Mouse (Mus musculus) MN1 (cell line): Measurements from ENCODE around the gene Ccdc106.
A peak's percentile ranks its signal among the peaks of the same experiment; 100 is the strongest.
"Not testable (repeated sequence)": the region's sequence is repeated elsewhere in the genome, so short reads cannot be mapped to it uniquely, and the experiment has no call there.

Experiments used
- DNase-seq: peaks from one replicate; pipeline ENCODE4 v3.0.0-alpha.2; 2016; ENCODE audit warnings: low spot score

Ccdc106 gene

GRCm38 (mm10) chr7:5020000-5020681 lies at the start of gene Ccdc106, which contains the start of gene Zfp865:
Gene Ccdc106 (plus strand): TSS chr7:5020553.
Gene Zfp865 (plus strand): TSS chr7:5020376.
- DNase-seq = peak; percentile 97

DNA sequence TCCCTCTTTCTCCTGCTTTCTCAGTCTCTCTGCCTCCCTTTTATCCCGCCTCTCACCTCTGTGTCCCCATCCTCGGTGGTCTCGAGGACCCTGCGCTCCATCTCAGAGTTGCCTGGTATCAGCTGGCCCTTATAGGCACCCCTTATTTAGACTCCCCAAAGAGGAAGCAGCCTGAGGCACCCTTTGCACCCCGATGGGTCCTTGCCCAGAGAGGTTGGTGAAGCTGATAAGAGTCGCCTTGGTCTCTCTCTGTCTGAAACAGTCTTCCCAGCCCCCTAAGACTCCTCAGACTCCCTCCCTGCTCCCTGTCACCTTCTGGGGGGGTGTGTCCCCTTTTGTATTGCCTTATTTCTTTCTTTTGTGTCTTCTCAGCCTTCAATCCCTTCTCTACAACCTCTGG lies 49.3 kb upstream of the Ccdc106 start, which contains the start of gene Sbk3:
Gene Sbk3 (minus strand): TSS at position 101 of the 400 bp plus-strand sequence.
- DNase-seq = no peak

DNA sequence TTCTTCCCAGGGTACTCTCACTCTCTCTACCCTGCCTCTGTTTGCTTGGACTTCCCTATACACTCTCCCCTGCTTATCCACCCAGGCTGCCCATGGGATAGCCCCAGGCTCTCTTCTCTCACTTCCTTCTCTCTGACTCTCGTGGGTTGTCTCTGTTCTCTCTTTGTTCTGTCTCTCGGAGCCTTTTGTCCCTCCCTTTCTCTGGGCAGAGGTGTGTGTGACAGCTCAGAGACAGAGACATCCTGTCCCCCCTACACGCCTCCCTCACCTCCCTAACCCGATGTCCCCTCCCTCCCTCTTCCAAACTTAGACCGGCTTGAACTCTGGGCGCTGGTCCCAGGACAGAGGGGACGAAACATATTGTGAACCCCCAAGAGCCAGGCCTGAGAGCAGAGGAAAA lies 48.6 kb upstream of the Ccdc106 start:
- DNase-seq = no peak

DNA sequence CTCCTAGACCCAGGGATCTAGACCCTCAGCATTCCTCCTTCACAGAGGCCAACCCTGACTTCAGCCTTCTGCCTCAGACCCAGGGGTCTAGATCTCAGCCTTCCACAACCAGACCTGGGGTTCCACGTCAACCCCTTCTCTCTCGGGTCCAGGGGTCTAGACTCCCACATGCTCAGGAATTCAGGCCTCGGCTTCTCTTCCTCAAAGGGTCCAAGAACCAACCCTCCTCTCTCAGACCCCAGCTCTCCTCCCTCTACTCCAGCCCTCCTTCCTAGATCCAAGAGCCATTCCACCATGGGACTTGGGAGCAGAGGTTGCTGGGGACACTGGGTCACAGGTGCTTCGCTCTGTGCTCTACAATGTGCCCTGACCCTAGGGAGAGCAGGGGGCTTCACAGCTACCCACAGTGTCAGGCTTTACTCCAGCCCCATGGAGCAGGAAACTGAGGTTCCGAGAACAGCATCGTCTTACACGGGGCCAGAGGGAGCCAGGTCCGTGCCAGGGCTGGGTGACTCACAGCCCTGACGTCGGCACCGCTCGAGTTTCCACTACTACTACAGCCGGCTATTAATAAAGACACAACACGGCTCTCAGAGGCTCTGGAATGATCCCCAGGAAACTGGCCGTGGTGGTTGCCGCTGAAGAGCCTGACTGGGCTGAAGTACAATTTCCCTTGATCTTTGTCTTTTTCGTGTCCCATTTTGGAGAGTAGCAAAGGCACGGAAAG lies 47.9 kb upstream of the Ccdc106 start:
- DNase-seq = peak; percentile 55

- no peak for DNase-seq
These were observed 44.9 kb upstream of the Ccdc106 start for GRCm38 (mm10) chr7:4975455-4975854.

DNA sequence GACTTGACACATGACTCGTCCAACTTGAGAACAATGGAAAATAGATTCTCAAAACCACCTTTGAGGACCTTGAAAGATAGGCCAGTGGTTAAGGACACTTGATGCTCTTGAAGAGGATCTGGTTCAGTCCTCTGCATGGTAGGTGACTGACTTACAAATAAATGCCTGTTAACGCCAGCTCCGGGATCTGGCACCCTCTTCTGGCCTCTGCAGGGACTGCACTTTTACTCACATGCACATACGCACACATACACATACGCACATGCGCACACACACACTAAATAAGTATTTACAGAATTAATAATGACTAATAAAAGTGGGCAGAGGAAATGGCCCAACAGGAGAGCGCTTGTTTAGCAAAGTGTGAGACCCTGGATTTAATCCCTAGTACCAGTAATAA lies 43.5 kb upstream of the Ccdc106 start:
- no peak for DNase-seq

- no peak for DNase-seq
These were observed 32.1 kb upstream of the Ccdc106 start for GRCm38 (mm10) chr7:4988250-4988649.

DNA sequence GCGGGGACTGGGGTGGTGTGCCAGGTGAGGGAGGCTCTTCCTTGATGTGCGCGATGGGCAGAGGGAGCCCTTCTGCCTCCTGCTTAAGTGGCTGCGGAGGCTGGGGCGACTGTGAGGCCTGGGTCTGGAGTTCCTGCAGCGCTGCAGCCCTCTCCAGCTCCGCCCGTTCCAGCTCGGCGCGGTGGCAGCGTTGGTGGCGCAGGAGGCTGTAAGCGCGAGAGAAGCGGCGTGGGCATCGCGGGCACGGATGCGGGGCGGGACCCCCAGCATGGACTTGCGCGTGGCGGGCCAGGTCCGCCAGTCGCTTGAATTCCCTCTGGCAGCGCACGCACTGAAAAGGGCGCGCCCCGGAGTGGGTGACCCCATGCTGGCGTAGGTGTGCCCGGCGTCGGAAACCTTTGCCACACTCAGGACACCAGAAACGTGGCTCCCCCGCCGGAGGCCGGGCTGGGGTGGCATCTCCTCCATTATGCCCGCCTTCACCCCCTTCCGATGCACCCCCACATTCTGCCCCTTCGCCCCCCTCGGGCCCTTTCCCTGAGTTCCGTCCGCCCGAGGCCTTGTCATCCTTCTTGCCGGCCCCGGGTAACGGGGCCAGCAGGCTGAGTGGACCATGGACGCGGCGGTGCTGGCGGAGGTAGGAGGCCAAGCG lies 26.9 kb upstream of the Ccdc106 start:
- DNase-seq = no peak

DNA sequence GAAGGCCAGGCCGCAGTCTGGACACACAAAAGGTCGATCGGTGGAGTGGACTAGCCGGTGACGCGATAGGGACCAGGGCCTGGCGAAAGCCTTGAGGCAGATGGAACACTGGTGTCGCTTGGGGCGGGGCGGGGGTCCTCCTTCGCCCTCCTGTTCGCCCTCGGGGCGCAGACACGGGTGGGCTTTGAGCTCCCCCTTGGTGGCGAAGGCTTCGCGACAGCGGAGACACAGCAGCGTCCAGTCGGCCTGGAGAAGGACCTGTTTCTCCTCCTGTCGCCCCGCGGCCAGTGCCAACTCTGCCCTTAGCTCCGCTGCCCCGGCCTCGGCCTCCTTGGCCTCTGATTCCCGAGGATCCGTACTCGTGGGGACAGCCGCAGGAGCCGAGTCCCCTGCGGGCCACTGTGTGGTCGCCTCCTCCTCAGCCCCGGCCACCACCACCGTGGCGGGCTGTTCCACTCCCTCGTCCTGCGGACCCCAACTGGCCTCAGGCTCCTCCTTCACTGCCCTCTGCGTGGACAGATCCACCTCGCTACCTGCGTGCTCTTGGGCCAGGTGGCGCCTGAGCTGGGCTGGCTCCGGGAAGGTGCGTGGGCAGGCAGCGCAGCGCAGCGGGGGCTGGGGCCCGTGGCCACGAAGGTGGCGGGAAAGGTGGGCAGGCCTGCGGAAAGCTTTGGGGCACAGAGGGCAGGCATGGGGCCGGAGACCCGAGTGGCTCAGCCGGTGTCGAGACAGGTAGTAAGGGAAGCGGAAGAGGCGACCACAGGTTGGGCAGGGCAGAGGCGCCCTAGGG lies 26.2 kb upstream of the Ccdc106 start:
- no peak for DNase-seq

DNA sequence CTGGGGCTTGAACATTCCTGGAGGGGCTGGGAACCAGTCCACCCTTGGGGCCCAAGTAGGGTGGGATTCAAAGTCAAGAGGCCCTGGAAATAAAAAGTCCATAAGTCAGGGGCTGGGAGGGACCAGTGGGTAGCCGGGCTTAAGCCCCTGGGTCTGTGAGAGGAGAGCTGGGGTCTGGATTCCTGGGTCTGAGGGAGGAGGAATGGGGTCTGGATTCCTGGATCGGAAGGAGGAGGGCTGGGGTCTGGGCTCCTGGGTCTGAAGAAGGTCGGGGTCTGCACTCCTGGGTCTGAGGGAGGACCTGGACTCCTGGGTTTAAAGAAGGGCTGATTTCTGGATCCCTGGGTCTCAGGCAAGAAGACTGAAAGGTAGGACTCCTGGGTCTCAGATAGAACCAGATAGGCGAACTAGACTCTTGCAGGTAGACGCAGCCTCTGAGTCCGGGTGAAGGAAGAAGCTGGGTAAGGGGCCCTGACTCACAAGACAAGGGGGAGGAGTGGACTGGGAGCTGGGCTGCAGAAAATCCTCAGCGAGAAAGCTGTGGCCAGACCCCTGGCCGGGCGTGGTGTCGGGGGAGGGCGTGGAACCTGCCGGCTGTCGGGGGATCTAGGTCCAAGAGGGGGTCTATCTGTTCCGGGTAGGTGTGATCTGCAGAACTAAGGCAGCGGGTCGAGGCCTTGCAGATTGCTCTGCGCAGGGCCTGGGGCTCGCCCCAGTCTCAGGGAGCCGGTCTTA lies 24.9 kb upstream of the Ccdc106 start:
- no peak for DNase-seq

- peak; percentile 89 for DNase-seq
These were observed 24.1 kb upstream of the Ccdc106 start, which contains the start of gene Zfp579 for GRCm38 (mm10) chr7:4996003-4996895. Gene Zfp579 (minus strand): TSS chr7:4996158.

DNA sequence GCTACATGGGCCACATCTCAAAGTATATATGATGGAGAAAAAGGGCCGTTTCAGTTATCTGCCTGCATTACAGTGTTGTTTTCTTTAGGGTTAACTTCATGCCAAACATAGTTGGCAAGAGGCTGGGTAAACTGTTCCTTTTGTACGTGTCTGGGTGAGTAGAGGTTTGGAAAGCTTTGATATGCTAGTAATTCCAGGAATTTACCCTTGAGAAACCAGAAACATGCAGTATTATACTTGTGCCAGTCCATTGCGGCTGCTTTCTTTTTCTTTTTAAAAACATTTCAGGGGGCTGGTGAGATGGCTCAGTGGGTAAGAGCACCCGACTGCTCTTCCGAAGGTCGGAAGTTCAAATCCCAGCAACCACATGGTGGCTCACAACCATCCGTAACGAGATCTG lies 23.4 kb upstream of the Ccdc106 start:
- DNase-seq = no peak

DNA sequence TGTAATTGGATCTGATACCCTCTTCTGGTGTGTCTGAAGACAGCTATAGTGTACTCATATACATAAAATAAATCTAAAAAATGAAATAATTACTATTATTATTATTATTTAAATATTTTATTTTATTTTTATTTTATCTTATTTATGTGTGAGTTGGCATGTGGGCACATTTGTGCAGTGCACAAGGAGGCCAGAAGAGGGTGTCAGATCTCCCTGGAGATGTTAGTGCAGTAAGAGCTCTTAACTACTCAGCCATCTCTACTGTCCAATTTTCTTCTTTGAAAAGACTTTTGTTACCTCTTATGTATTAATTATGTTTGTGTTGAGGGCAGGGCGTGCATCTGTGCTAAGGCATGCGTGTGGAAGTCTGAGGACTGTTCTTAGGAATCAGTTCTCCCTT lies 20.5 kb upstream of the Ccdc106 start:
- DNase-seq = no peak

GRCm38 (mm10) chr7:5002876-5003275 lies 17.5 kb upstream of the Ccdc106 start:
- not testable (repeated sequence) for DNase-seq

- DNase-seq = no peak
These were observed 12.1 kb upstream of the Ccdc106 start for GRCm38 (mm10) chr7:5008229-5008628.

DNA sequence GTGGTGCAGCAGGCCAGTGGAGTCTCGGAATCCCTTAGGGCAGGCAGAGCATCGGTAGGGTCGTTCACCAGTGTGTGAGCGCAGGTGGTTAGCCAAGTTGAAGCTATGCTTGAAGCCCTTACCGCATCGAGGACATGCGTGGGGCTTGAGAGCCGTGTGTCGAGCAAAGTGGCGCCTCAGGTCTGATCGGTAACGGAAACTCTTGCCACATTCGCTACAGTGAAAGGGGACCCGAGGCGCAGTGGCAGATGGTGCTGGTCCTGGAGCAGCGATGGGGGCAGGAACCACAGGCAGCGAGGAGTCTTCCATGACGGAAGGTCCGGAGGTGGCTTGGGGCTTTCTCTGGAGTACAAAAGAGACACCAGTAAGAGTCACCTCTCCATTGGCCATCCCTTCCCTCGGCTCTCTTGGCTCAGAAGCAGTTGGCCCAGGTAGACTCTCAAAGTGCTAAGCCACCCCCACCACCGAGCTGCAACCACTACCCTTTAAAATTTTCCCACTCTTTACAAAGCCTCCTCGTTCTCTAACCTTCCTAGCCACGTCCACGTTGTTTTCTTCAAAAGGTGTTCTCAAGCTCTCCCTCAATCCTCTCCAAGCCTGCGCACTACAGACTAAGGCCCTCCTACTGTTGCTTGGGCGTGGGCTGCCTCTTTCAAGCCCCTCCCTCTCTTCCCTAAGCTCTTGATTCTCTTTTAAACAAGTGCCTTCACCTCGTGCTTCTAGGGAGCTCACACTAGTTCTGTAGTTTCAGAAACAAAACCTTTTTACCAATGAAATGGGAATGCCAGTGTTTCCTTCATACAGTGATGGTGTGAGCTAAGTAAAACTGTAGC lies 7.5 kb upstream of the Ccdc106 start:
- no peak for DNase-seq

DNA sequence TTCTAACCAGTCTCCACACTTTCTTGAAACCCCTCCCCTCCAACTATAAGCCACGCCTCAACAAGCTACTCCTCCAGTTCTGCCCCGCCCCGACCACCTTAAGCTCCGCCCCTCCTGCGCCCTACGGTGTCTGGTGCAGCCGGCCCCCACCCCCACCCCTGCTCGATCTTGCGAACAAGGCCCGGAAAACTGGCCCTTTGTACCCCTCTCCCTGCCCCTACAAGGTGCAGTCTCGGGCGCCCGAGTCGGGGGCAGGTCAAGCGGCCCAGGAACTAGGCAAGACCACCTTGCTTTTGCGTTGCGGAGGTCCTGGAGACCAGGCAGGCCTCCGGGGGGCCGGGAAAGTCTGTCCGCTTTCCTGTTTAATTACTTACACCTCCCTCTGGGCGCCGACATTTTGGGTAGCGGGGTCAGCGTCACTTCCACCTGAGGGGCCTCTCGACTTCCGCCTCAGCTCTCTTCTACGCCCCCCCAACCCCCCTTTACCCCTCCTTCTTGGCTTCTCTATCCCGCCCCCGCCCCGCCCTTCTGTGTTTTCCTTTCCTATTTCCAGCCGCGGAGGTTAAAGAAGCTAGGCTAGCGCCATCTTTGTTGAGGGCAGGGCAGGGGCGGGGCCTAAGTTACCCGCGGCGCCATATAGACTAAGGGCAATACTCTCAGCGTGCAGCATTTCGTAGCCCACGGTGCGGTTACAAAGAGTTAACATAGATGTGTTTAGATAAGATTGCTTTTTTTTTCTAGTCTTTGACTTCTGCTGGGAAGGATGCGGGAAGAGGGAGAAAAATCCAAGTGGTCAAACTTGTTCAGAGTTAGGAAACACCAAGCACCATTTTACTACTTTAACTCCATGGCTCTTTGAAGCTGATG lies 5.9 kb upstream of the Ccdc106 start, which contains the start of the genes Zfp524 and Fiz1:
Gene Zfp524 (plus strand): TSS at position 165 of the 867 bp plus-strand sequence.
Gene Fiz1 (minus strand): TSS at position 447 of the 867 bp plus-strand sequence.
- peak; percentile 95 for DNase-seq
